Mouse (Mus musculus): ENCODE measurements at regions not wholly inside any gene's neighbourhood (a gene's known extent, or its start where the extent isn't known, plus 50 kb on each side); places are given as distances from the start of the nearest gene placed in this dataset.

- no peaks in the 10 kb centered on the region for H3K4me1 ChIP-seq (replicated peaks; ENCODE audit: control insufficient read depth in 2 of 2, insufficient read depth in 2 of 2, low read length in 1 of 2)
- H3K27ac ChIP-seq: no peak overlapping the region
- ATAC-seq (ENCODE audit: insufficient read depth) (no peak), DNase-seq (ENCODE audit: low read depth in 3 of 3, low spot score in 3 of 3) (no peak)
- no peaks in the 10 kb centered on the region for H3K27me3 ChIP-seq (ENCODE audit: control insufficient read depth, insufficient read depth, low read length)
- no peak overlapping the region for H3K4me2 ChIP-seq (ENCODE audit: low read depth)
- no peak overlapping the region for H3K4me3 ChIP-seq (ENCODE audit: insufficient read depth in 1 of 2, low read depth in 2 of 2, low read length in 2 of 2)
- no peak overlapping the region for H3K9ac ChIP-seq (replicated peaks)
- WGBS (ENCODE audit: insufficient replicate concordance): 56% methylated on average over 5 of the region's 5 CpGs
- no peaks in the 10 kb centered on the region for H3K9me3 ChIP-seq (ENCODE audit: control insufficient read depth, low read length)
- TF ChIP-seq CTCF (IDR thresholded peaks at IDR 0.05; ENCODE audit: low read depth) (no peak), EP300 (IDR thresholded peaks at IDR 0.05; ENCODE audit: low read depth) (no peak)
- H3K36me3 ChIP-seq (replicated peaks; ENCODE audit: control insufficient read depth, insufficient read depth, low read depth): no peaks in the 10 kb centered on the region
These were observed 160.8 kb upstream of the Apob start for GRCm38 (mm10) chr12:7816616-7817015.

DNA sequence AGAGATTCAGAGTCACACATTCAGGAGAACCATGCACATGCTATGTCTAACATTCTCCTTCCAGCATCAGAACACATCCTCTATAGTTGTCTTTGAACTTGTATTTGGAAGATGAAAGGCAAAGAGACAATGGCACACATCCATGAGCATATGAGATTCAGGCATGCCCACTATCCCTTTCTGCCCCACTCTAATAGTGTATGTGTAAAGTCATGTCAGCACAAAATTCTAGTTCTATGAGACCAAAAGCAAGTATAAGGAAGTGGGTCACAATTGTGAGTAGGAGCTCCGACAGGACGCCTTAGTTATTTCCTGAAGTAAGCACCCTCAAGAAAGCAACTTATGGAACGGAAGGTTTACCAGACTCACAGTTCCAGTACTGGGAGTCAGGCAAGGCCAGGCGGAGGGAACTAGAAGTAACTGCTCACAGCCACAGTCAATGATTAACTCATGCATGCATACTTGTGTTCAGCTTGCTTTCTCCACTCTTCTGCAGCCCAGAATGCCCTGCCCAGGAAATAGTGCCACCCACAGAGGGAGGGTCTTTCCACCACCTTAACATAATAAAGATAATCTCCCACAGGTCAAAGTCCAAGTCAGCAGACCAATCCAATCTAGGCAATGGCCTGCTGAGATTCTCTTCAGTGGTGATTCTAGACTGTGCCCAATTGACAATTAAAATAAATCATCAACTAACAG, 157.3 kb upstream of the Apob start:
- WGBS (ENCODE audit: insufficient replicate concordance): 55% methylated on average over 4 of the region's 4 CpGs

GRCm38 (mm10) chr12:7820718-7821117, 156.7 kb upstream of the Apob start:
- Histone ChIP-seq H3K4me3 (ENCODE audit: insufficient read depth in 1 of 2, low read depth in 2 of 2, low read length in 2 of 2) (no peak overlapping the region), H3K27me3 (ENCODE audit: control insufficient read depth, insufficient read depth, low read length) (no peaks in the 10 kb centered on the region), H3K27ac (no peak overlapping the region), H3K36me3 (replicated peaks; ENCODE audit: control insufficient read depth, insufficient read depth, low read depth) (no peaks in the 10 kb centered on the region), H3K4me1 (replicated peaks; ENCODE audit: control insufficient read depth in 2 of 2, insufficient read depth in 2 of 2, low read length in 1 of 2) (no peaks in the 10 kb centered on the region), H3K9me3 (ENCODE audit: control insufficient read depth, low read length) (no peaks in the 10 kb centered on the region), H3K9ac (replicated peaks) (no peak overlapping the region), H3K4me2 (ENCODE audit: low read depth) (no peak overlapping the region)
- TF ChIP-seq EP300 (IDR thresholded peaks at IDR 0.05; ENCODE audit: low read depth): no peak
- TF ChIP-seq CTCF (IDR thresholded peaks at IDR 0.05; ENCODE audit: low read depth): no peak
- 53% methylated on average over 2 of the region's 2 CpGs for whole genome bisulfite sequencing (ENCODE audit: insufficient replicate concordance)
- no peak for DNase-seq (ENCODE audit: low read depth in 3 of 3, low spot score in 3 of 3)
- ATAC-seq (ENCODE audit: insufficient read depth): no peak

More for the DNA sequence above, 157.3 kb upstream of the Apob start:
- Histone ChIP-seq H3K4me3 (ENCODE audit: insufficient read depth in 1 of 2, low read depth in 2 of 2, low read length in 2 of 2) (no peak overlapping the region), H3K27me3 (ENCODE audit: control insufficient read depth, insufficient read depth, low read length) (no peaks in the 10 kb centered on the region), H3K4me2 (ENCODE audit: low read depth) (no peak overlapping the region), H3K9me3 (ENCODE audit: control insufficient read depth, low read length) (no peaks in the 10 kb centered on the region), H3K27ac (no peak overlapping the region), H3K4me1 (replicated peaks; ENCODE audit: control insufficient read depth in 2 of 2, insufficient read depth in 2 of 2, low read length in 1 of 2) (no peaks in the 10 kb centered on the region), H3K9ac (replicated peaks) (no peak overlapping the region), H3K36me3 (replicated peaks; ENCODE audit: control insufficient read depth, insufficient read depth, low read depth) (no peaks in the 10 kb centered on the region)
- no peak for DNase-seq (ENCODE audit: low read depth in 3 of 3, low spot score in 3 of 3)
- no peak for ATAC-seq (ENCODE audit: insufficient read depth)
- TF ChIP-seq EP300 (IDR thresholded peaks at IDR 0.05; ENCODE audit: low read depth) (no peak), CTCF (IDR thresholded peaks at IDR 0.05; ENCODE audit: low read depth) (no peak)

DNA sequence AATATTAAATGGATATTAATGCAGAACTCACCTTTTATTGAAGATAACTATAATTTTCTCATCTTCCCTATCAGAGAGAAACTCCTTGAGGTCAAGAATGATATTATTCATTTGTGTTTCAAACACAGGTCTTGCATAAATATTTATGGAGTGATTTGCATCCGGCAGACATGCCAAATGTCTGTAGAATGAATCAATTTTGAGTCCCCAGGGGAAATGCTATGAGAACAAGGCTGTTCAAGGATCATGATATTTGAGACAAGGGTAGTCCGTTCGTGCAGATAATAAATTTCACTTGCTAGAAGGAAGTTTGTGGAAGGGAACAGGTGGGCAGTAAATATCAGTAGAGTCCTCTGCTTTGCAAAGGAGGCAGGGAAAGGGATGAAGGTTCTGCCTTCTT, 141.7 kb upstream of the Apob start:
- Histone ChIP-seq H3K27me3 (ENCODE audit: control insufficient read depth, insufficient read depth, low read length) (no peaks in the 10 kb centered on the region), H3K27ac (no peak overlapping the region), H3K36me3 (replicated peaks; ENCODE audit: control insufficient read depth, insufficient read depth, low read depth) (no peaks in the 10 kb centered on the region), H3K9me3 (ENCODE audit: control insufficient read depth, low read length) (no peaks in the 10 kb centered on the region), H3K4me3 (ENCODE audit: insufficient read depth in 1 of 2, low read depth in 2 of 2, low read length in 2 of 2) (no peak overlapping the region), H3K4me2 (ENCODE audit: low read depth) (no peak overlapping the region), H3K9ac (replicated peaks) (no peak overlapping the region), H3K4me1 (replicated peaks; ENCODE audit: control insufficient read depth in 2 of 2, insufficient read depth in 2 of 2, low read length in 1 of 2) (no peaks in the 10 kb centered on the region)
- ATAC-seq (ENCODE audit: insufficient read depth) (no peak), DNase-seq (ENCODE audit: low read depth in 3 of 3, low spot score in 3 of 3) (no peak)
- WGBS (ENCODE audit: insufficient replicate concordance): 46% methylated on average over 3 of the region's 3 CpGs
- TF ChIP-seq EP300 (IDR thresholded peaks at IDR 0.05; ENCODE audit: low read depth) (no peak), CTCF (IDR thresholded peaks at IDR 0.05; ENCODE audit: low read depth) (no peak)

GRCm38 (mm10) chr12:7853876-7854275, 123.6 kb upstream of the Apob start:
- TF ChIP-seq CTCF (IDR thresholded peaks at IDR 0.05; ENCODE audit: low read depth) (no peak), EP300 (IDR thresholded peaks at IDR 0.05; ENCODE audit: low read depth) (no peak)
- 55% methylated on average over 2 of the region's 2 CpGs for WGBS (ENCODE audit: insufficient replicate concordance)
- no peak overlapping the region for H3K27ac ChIP-seq
- H3K9me3 ChIP-seq (ENCODE audit: control insufficient read depth, low read length): no peaks in the 10 kb centered on the region
- ATAC-seq (ENCODE audit: insufficient read depth) (no peak), DNase-seq (ENCODE audit: low read depth in 3 of 3, low spot score in 3 of 3) (no peak)
- H3K9ac ChIP-seq (replicated peaks): no peak overlapping the region
- no peak overlapping the region for H3K4me2 ChIP-seq (ENCODE audit: low read depth)
- no peaks in the 10 kb centered on the region for H3K36me3 ChIP-seq (replicated peaks; ENCODE audit: control insufficient read depth, insufficient read depth, low read depth)
- no peaks in the 10 kb centered on the region for H3K27me3 ChIP-seq (ENCODE audit: control insufficient read depth, insufficient read depth, low read length)
- H3K4me1 ChIP-seq (replicated peaks; ENCODE audit: control insufficient read depth in 2 of 2, insufficient read depth in 2 of 2, low read length in 1 of 2): no peaks in the 10 kb centered on the region
- no peak overlapping the region for H3K4me3 ChIP-seq (ENCODE audit: insufficient read depth in 1 of 2, low read depth in 2 of 2, low read length in 2 of 2)

Data from liver, embryonic 14.5 days (tissue).